Mouse (Mus musculus): ENCODE measurements around the gene Herpud1. TPM values are rescaled to one million over a fixed set of nuclear protein-coding genes. Genes with fewer than 3 reads are reported as not detected.

Herpud1 gene
- polyA plus RNA-seq, 1 experiment: 417 TPM

GRCm38 (mm10) chr8:94436112-94436572, 49.9 kb downstream of the Herpud1 start:
- no peak for TF ChIP-seq POLR2A (IDR thresholded peaks at IDR 0.05; ENCODE audit: low read depth, low read length)
- no peak for TF ChIP-seq CTCF (conservative IDR thresholded peaks at IDR 0.05; ENCODE audit: insufficient read depth, insufficient read length, low read depth, low read length)

GRCm38 (mm10) chr8:94436900-94437299, 50.7 kb downstream of the Herpud1 start:
- DNase-seq: no peak
- TF ChIP-seq POLR2A (IDR thresholded peaks at IDR 0.05; ENCODE audit: low read depth, low read length): no peak
- TF ChIP-seq CTCF (conservative IDR thresholded peaks at IDR 0.05; ENCODE audit: insufficient read depth, insufficient read length, low read depth, low read length): no peak
- H3K27ac ChIP-seq (ENCODE audit: insufficient read depth, low read depth, low read length): no peak overlapping the region
- H3K36me3 ChIP-seq (ENCODE audit: control insufficient read depth, insufficient read depth, low read length): no peaks in the 10 kb centered on the region
- no peaks in the 10 kb centered on the region for H3K4me1 ChIP-seq (ENCODE audit: control insufficient read depth, insufficient read depth, low read length)
- H3K27me3 ChIP-seq (replicated peaks; ENCODE audit: control insufficient read depth, insufficient read depth, low read length): no peaks in the 10 kb centered on the region
- WGBS: 78% methylated on average over 3 of the region's 3 CpGs
- no peak overlapping the region for H3K4me3 ChIP-seq (ENCODE audit: insufficient read depth, low read depth, low read length)

More at GRCm38 (mm10) chr8:94436112-94436572, 49.9 kb downstream of the Herpud1 start:
- Histone ChIP-seq H3K4me1 (ENCODE audit: control insufficient read depth, insufficient read depth, low read length) (no peaks in the 10 kb centered on the region), H3K27me3 (replicated peaks; ENCODE audit: control insufficient read depth, insufficient read depth, low read length) (no peaks in the 10 kb centered on the region), H3K27ac (ENCODE audit: insufficient read depth, low read depth, low read length) (no peak overlapping the region), H3K36me3 (ENCODE audit: control insufficient read depth, insufficient read depth, low read length) (no peaks in the 10 kb centered on the region), H3K4me3 (ENCODE audit: insufficient read depth, low read depth, low read length) (no peak overlapping the region)
- 91% methylated on average over 5 of the region's 5 CpGs for WGBS
- no peak for DNase-seq

GRCm38 (mm10) chr8:94438659-94439058, 52.4 kb downstream of the Herpud1 start:
- Histone ChIP-seq H3K36me3 (ENCODE audit: control insufficient read depth, insufficient read depth, low read length) (no peaks in the 10 kb centered on the region), H3K4me3 (ENCODE audit: insufficient read depth, low read depth, low read length) (no peak overlapping the region), H3K27ac (ENCODE audit: insufficient read depth, low read depth, low read length) (no peak overlapping the region), H3K4me1 (ENCODE audit: control insufficient read depth, insufficient read depth, low read length) (no peaks in the 10 kb centered on the region), H3K27me3 (replicated peaks; ENCODE audit: control insufficient read depth, insufficient read depth, low read length) (no peaks in the 10 kb centered on the region)
- no peak for DNase-seq
- WGBS: 96% methylated on average over 5 of the region's 5 CpGs
- TF ChIP-seq CTCF (conservative IDR thresholded peaks at IDR 0.05; ENCODE audit: insufficient read depth, insufficient read length, low read depth, low read length) (no peak), POLR2A (IDR thresholded peaks at IDR 0.05; ENCODE audit: low read depth, low read length) (no peak)

GRCm38 (mm10) chr8:94439691-94440090, 53.5 kb downstream of the Herpud1 start:
- H3K4me3 ChIP-seq (ENCODE audit: insufficient read depth, low read depth, low read length): no peak overlapping the region
- DNase-seq: no peak
- no peaks in the 10 kb centered on the region for H3K36me3 ChIP-seq (ENCODE audit: control insufficient read depth, insufficient read depth, low read length)
- H3K4me1 ChIP-seq (ENCODE audit: control insufficient read depth, insufficient read depth, low read length): no peaks in the 10 kb centered on the region
- H3K27ac ChIP-seq (ENCODE audit: insufficient read depth, low read depth, low read length): no peak overlapping the region
- TF ChIP-seq CTCF (conservative IDR thresholded peaks at IDR 0.05; ENCODE audit: insufficient read depth, insufficient read length, low read depth, low read length) (no peak), POLR2A (IDR thresholded peaks at IDR 0.05; ENCODE audit: low read depth, low read length) (no peak)
- H3K27me3 ChIP-seq (replicated peaks; ENCODE audit: control insufficient read depth, insufficient read depth, low read length): no peaks in the 10 kb centered on the region

- no peaks in the 10 kb centered on the region for H3K4me1 ChIP-seq (ENCODE audit: control insufficient read depth, insufficient read depth, low read length)
- no peak overlapping the region for H3K4me3 ChIP-seq (ENCODE audit: insufficient read depth, low read depth, low read length)
- no peak for DNase-seq
- WGBS: 90% methylated on average over 1 of the region's 1 CpGs
- no peak for TF ChIP-seq POLR2A (IDR thresholded peaks at IDR 0.05; ENCODE audit: low read depth, low read length)
- TF ChIP-seq CTCF (conservative IDR thresholded peaks at IDR 0.05; ENCODE audit: insufficient read depth, insufficient read length, low read depth, low read length): no peak
- no peaks in the 10 kb centered on the region for H3K36me3 ChIP-seq (ENCODE audit: control insufficient read depth, insufficient read depth, low read length)
- no peak overlapping the region for H3K27ac ChIP-seq (ENCODE audit: insufficient read depth, low read depth, low read length)
- no peaks in the 10 kb centered on the region for H3K27me3 ChIP-seq (replicated peaks; ENCODE audit: control insufficient read depth, insufficient read depth, low read length)
Observed at GRCm38 (mm10) chr8:94440389-94440788, 54.2 kb downstream of the Herpud1 start.

- Histone ChIP-seq H3K27me3 (replicated peaks; ENCODE audit: control insufficient read depth, insufficient read depth, low read length) (no peaks in the 10 kb centered on the region), H3K4me3 (ENCODE audit: insufficient read depth, low read depth, low read length) (no peak overlapping the region), H3K36me3 (ENCODE audit: control insufficient read depth, insufficient read depth, low read length) (no peaks in the 10 kb centered on the region), H3K4me1 (ENCODE audit: control insufficient read depth, insufficient read depth, low read length) (no peaks in the 10 kb centered on the region), H3K27ac (ENCODE audit: insufficient read depth, low read depth, low read length) (no peak overlapping the region)
- DNase-seq: no peak
- WGBS: 87% methylated on average over 1 of the region's 1 CpGs
- TF ChIP-seq CTCF (conservative IDR thresholded peaks at IDR 0.05; ENCODE audit: insufficient read depth, insufficient read length, low read depth, low read length) (no peak), POLR2A (IDR thresholded peaks at IDR 0.05; ENCODE audit: low read depth, low read length) (no peak)
Observed at GRCm38 (mm10) chr8:94441686-94442085, 55.4 kb downstream of the Herpud1 start.

- no peaks in the 10 kb centered on the region for H3K36me3 ChIP-seq (ENCODE audit: control insufficient read depth, insufficient read depth, low read length)
- WGBS: 59% methylated on average over 3 of the region's 3 CpGs
- peak; percentile 47 for DNase-seq
- peak overlapping the region; percentile 35; the same call in 1 of the 2 replicates for H3K27ac ChIP-seq (ENCODE audit: insufficient read depth, low read depth, low read length)
- no peak overlapping the region for H3K4me3 ChIP-seq (ENCODE audit: insufficient read depth, low read depth, low read length)
- H3K27me3 ChIP-seq (replicated peaks; ENCODE audit: control insufficient read depth, insufficient read depth, low read length): no peaks in the 10 kb centered on the region
- TF ChIP-seq CTCF (conservative IDR thresholded peaks at IDR 0.05; ENCODE audit: insufficient read depth, insufficient read length, low read depth, low read length) (no peak), POLR2A (IDR thresholded peaks at IDR 0.05; ENCODE audit: low read depth, low read length) (no peak)
- H3K4me1 ChIP-seq (ENCODE audit: control insufficient read depth, insufficient read depth, low read length): no peaks in the 10 kb centered on the region
Observed at GRCm38 (mm10) chr8:94443153-94443552, 56.9 kb downstream of the Herpud1 start.
